Mouse (Mus musculus): ENCODE measurements around the gene Lats2. TPM values are rescaled to one million over a fixed set of nuclear protein-coding genes. Genes with fewer than 3 reads are reported as not detected.
"Not testable (repeated sequence)": the region's sequence is repeated elsewhere in the genome, so short reads cannot be mapped to it uniquely, and the experiment has no call there.

Gene Lats2
- polyA plus RNA-seq, 1 experiment from 2014 or later = 10.7 TPM

- no peak for ATAC-seq (ENCODE audit: low FRiP score)
- Histone ChIP-seq H3K9me3 (ENCODE audit: control insufficient read depth, low read length) (no peaks in the 10 kb centered on the region), H3K9ac (ENCODE audit: low read length) (no peak overlapping the region), H3K27ac (ENCODE audit: low read depth, low read length) (no peak overlapping the region), H3K27me3 (ENCODE audit: control insufficient read depth, insufficient read depth, low read length) (no peaks in the 10 kb centered on the region), H3K4me1 (ENCODE audit: control insufficient read depth, insufficient read depth, low read length) (no peaks in the 10 kb centered on the region), H3K36me3 (ENCODE audit: control insufficient read depth, insufficient read depth, low read length) (peaks cover 7% of the 10 kb centered on the region), H3K4me2 (no peak overlapping the region), H3K4me3 (ENCODE audit: low read depth, low read length) (no peak overlapping the region)
- WGBS = 89% methylated on average over 17 of the region's 17 CpGs
- peak; percentile 61 for DNase-seq (ENCODE audit: low spot score, missing footprints)
Observed at GRCm38 (mm10) chr14:57692517-57693130, 65.6 kb downstream of the Lats2 start.

GRCm38 (mm10) chr14:57691316-57691715 is 66.9 kb downstream of the Lats2 start:
- H3K4me1 ChIP-seq (ENCODE audit: control insufficient read depth, insufficient read depth, low read length) = no peaks in the 10 kb centered on the region
- no peaks in the 10 kb centered on the region for H3K9me3 ChIP-seq (ENCODE audit: control insufficient read depth, low read length)
- H3K9ac ChIP-seq (ENCODE audit: low read length) = no peak overlapping the region
- no peak overlapping the region for H3K27ac ChIP-seq (ENCODE audit: low read depth, low read length)
- H3K36me3 ChIP-seq (ENCODE audit: control insufficient read depth, insufficient read depth, low read length) = peaks cover 6% of the 10 kb centered on the region
- WGBS = 97% methylated on average over 24 of the region's 24 CpGs
- no peak overlapping the region for H3K4me3 ChIP-seq (ENCODE audit: low read depth, low read length)
- ATAC-seq (ENCODE audit: low FRiP score) (no peak), DNase-seq (ENCODE audit: low spot score, missing footprints) (peak; percentile 37)
- H3K4me2 ChIP-seq = no peak overlapping the region
- no peaks in the 10 kb centered on the region for H3K27me3 ChIP-seq (ENCODE audit: control insufficient read depth, insufficient read depth, low read length)

- WGBS = 96% methylated on average over 8 of the region's 8 CpGs
- Histone ChIP-seq H3K27me3 (ENCODE audit: control insufficient read depth, insufficient read depth, low read length) (no peaks in the 10 kb centered on the region), H3K4me2 (no peak overlapping the region), H3K9ac (ENCODE audit: low read length) (no peak overlapping the region), H3K4me1 (ENCODE audit: control insufficient read depth, insufficient read depth, low read length) (no peaks in the 10 kb centered on the region), H3K36me3 (ENCODE audit: control insufficient read depth, insufficient read depth, low read length) (peaks cover 2% of the 10 kb centered on the region), H3K4me3 (ENCODE audit: low read depth, low read length) (no peak overlapping the region), H3K9me3 (ENCODE audit: control insufficient read depth, low read length) (no peaks in the 10 kb centered on the region), H3K27ac (ENCODE audit: low read depth, low read length) (no peak overlapping the region)
- DNase-seq (ENCODE audit: low spot score, missing footprints) = no peak
- ATAC-seq (ENCODE audit: low FRiP score) = no peak
Observed at GRCm38 (mm10) chr14:57690681-57691080, 67.5 kb downstream of the Lats2 start.

- H3K9ac ChIP-seq (ENCODE audit: low read length); ATAC-seq (ENCODE audit: low FRiP score); H3K27ac ChIP-seq (ENCODE audit: low read depth, low read length); H3K9me3 ChIP-seq (ENCODE audit: control insufficient read depth, low read length); H3K4me2 ChIP-seq; H3K36me3 ChIP-seq (ENCODE audit: control insufficient read depth, insufficient read depth, low read length); H3K4me3 ChIP-seq (ENCODE audit: low read depth, low read length); H3K27me3 ChIP-seq (ENCODE audit: control insufficient read depth, insufficient read depth, low read length); H3K4me1 ChIP-seq (ENCODE audit: control insufficient read depth, insufficient read depth, low read length): not testable (repeated sequence)
- WGBS = 93% methylated on average over 7 of the region's 7 CpGs
- peak; percentile 56 for DNase-seq (ENCODE audit: low spot score, missing footprints)
Observed at GRCm38 (mm10) chr14:57688066-57688465, 70.1 kb downstream of the Lats2 start.

GRCm38 (mm10) chr14:57687441-57687840 is 70.7 kb downstream of the Lats2 start:
- DNase-seq (ENCODE audit: low spot score, missing footprints) (peak; percentile 66), ATAC-seq (ENCODE audit: low FRiP score) (no peak)
- Histone ChIP-seq H3K9me3 (ENCODE audit: control insufficient read depth, low read length) (no peaks in the 10 kb centered on the region), H3K9ac (ENCODE audit: low read length) (no peak overlapping the region), H3K27me3 (ENCODE audit: control insufficient read depth, insufficient read depth, low read length) (no peaks in the 10 kb centered on the region), H3K36me3 (ENCODE audit: control insufficient read depth, insufficient read depth, low read length) (no peaks in the 10 kb centered on the region; the same call in 1 of the 2 replicates), H3K4me3 (ENCODE audit: low read depth, low read length) (no peak overlapping the region), H3K27ac (ENCODE audit: low read depth, low read length) (no peak overlapping the region), H3K4me2 (no peak overlapping the region), H3K4me1 (ENCODE audit: control insufficient read depth, insufficient read depth, low read length) (no peaks in the 10 kb centered on the region)
- 87% methylated on average over 5 of the region's 5 CpGs for WGBS

- H3K4me1 ChIP-seq (ENCODE audit: control insufficient read depth, insufficient read depth, low read length) = no peaks in the 10 kb centered on the region
- ATAC-seq (ENCODE audit: low FRiP score) (no peak), DNase-seq (ENCODE audit: low spot score, missing footprints) (peak; percentile 73)
- no peaks in the 10 kb centered on the region; the same call in 1 of the 2 replicates for H3K36me3 ChIP-seq (ENCODE audit: control insufficient read depth, insufficient read depth, low read length)
- WGBS = 86% methylated on average over 6 of the region's 6 CpGs
- no peaks in the 10 kb centered on the region for H3K27me3 ChIP-seq (ENCODE audit: control insufficient read depth, insufficient read depth, low read length)
- H3K4me3 ChIP-seq (ENCODE audit: low read depth, low read length) = no peak overlapping the region
- H3K9me3 ChIP-seq (ENCODE audit: control insufficient read depth, low read length) = no peaks in the 10 kb centered on the region
- H3K9ac ChIP-seq (ENCODE audit: low read length) = no peak overlapping the region
- no peak overlapping the region for H3K4me2 ChIP-seq
- no peak overlapping the region for H3K27ac ChIP-seq (ENCODE audit: low read depth, low read length)
Observed at GRCm38 (mm10) chr14:57686647-57687046, 71.5 kb downstream of the Lats2 start.

GRCm38 (mm10) chr14:57684579-57684978 is 73.6 kb downstream of the Lats2 start:
- WGBS = 13% methylated on average over 1 of the region's 1 CpGs
- ATAC-seq (ENCODE audit: low FRiP score) = no peak
- no peaks in the 10 kb centered on the region for H3K9me3 ChIP-seq (ENCODE audit: control insufficient read depth, low read length)

GRCm38 (mm10) chr14:57682751-57683150 is 75.4 kb downstream of the Lats2 start:
- Histone ChIP-seq H3K9me3 (ENCODE audit: control insufficient read depth, low read length) (no peaks in the 10 kb centered on the region), H3K4me3 (ENCODE audit: low read depth, low read length) (no peak overlapping the region), H3K27ac (ENCODE audit: low read depth, low read length) (no peak overlapping the region), H3K4me2 (no peak overlapping the region), H3K27me3 (ENCODE audit: control insufficient read depth, insufficient read depth, low read length) (no peaks in the 10 kb centered on the region), H3K9ac (ENCODE audit: low read length) (no peak overlapping the region), H3K36me3 (ENCODE audit: control insufficient read depth, insufficient read depth, low read length) (no peaks in the 10 kb centered on the region), H3K4me1 (ENCODE audit: control insufficient read depth, insufficient read depth, low read length) (no peaks in the 10 kb centered on the region)
- ATAC-seq (ENCODE audit: low FRiP score) (no peak), DNase-seq (ENCODE audit: low spot score, missing footprints) (no peak)
- 85% methylated on average over 4 of the region's 4 CpGs for WGBS

More at GRCm38 (mm10) chr14:57684579-57684978, 73.6 kb downstream of the Lats2 start:
- Histone ChIP-seq H3K9ac (ENCODE audit: low read length) (no peak overlapping the region), H3K4me2 (no peak overlapping the region), H3K27ac (ENCODE audit: low read depth, low read length) (no peak overlapping the region), H3K4me3 (ENCODE audit: low read depth, low read length) (no peak overlapping the region), H3K27me3 (ENCODE audit: control insufficient read depth, insufficient read depth, low read length) (no peaks in the 10 kb centered on the region), H3K36me3 (ENCODE audit: control insufficient read depth, insufficient read depth, low read length) (no peaks in the 10 kb centered on the region), H3K4me1 (ENCODE audit: control insufficient read depth, insufficient read depth, low read length) (no peaks in the 10 kb centered on the region)
- DNase-seq (ENCODE audit: low spot score, missing footprints) = peak; percentile 89

GRCm38 (mm10) chr14:57679958-57680535 is 78.1 kb downstream of the Lats2 start:
- H3K4me2 ChIP-seq = no peak overlapping the region
- ATAC-seq (ENCODE audit: low FRiP score) (peak; percentile 52; the same call in 1 of the 2 replicates), DNase-seq (ENCODE audit: low spot score, missing footprints) (peak; percentile 99)
- no peaks in the 10 kb centered on the region for H3K4me1 ChIP-seq (ENCODE audit: control insufficient read depth, insufficient read depth, low read length)
- H3K9me3 ChIP-seq (ENCODE audit: control insufficient read depth, low read length) = no peaks in the 10 kb centered on the region
- H3K4me3 ChIP-seq (ENCODE audit: low read depth, low read length) = no peak overlapping the region
- no peaks in the 10 kb centered on the region for H3K36me3 ChIP-seq (ENCODE audit: control insufficient read depth, insufficient read depth, low read length)
- WGBS = 47% methylated on average over 5 of the region's 5 CpGs
- H3K9ac ChIP-seq (ENCODE audit: low read length) = no peak overlapping the region
- H3K27me3 ChIP-seq (ENCODE audit: control insufficient read depth, insufficient read depth, low read length) = no peaks in the 10 kb centered on the region
- H3K27ac ChIP-seq (ENCODE audit: low read depth, low read length) = no peak overlapping the region
